Mouse (Mus musculus): Measurements from ENCODE around the gene Vav2.

Gene Vav2

GRCm38 (mm10) chr2:27408194-27408593, 18.6 kb downstream of the Vav2 start:
- no peak for DNase-seq

GRCm38 (mm10) chr2:27406928-27407327, 19.9 kb downstream of the Vav2 start:
- no peak for DNase-seq

- no peak for DNase-seq
Observed at GRCm38 (mm10) chr2:27405094-27405884, 21.5 kb downstream of the Vav2 start.

GRCm38 (mm10) chr2:27404375-27405093, 22.3 kb downstream of the Vav2 start:
- DNase-seq: no peak

- no peak for DNase-seq
Observed at GRCm38 (mm10) chr2:27401544-27401943, 25.3 kb downstream of the Vav2 start.

GRCm38 (mm10) chr2:27400083-27400482, 26.8 kb downstream of the Vav2 start:
- DNase-seq: no peak

- DNase-seq: no peak
Observed at GRCm38 (mm10) chr2:27396656-27397440, 30.0 kb downstream of the Vav2 start.

GRCm38 (mm10) chr2:27394158-27394832, 32.5 kb downstream of the Vav2 start:
- DNase-seq: no peak

- DNase-seq: no peak
Observed at GRCm38 (mm10) chr2:27392278-27392677, 34.6 kb downstream of the Vav2 start.

- no peak for DNase-seq
Observed at GRCm38 (mm10) chr2:27390775-27391174, 36.1 kb downstream of the Vav2 start.

- no peak for DNase-seq
Observed at GRCm38 (mm10) chr2:27390325-27390724, 36.5 kb downstream of the Vav2 start.

- DNase-seq: no peak
Observed at GRCm38 (mm10) chr2:27389272-27390162, 37.3 kb downstream of the Vav2 start.

GRCm38 (mm10) chr2:27387209-27387608, 39.6 kb downstream of the Vav2 start:
- DNase-seq: no peak

- DNase-seq: no peak
Observed at GRCm38 (mm10) chr2:27381698-27382097, 45.1 kb downstream of the Vav2 start.

- no peak for DNase-seq
Observed at GRCm38 (mm10) chr2:27381254-27381653, 45.6 kb downstream of the Vav2 start.

- no peak for DNase-seq
Observed at GRCm38 (mm10) chr2:27377876-27378275, 49.0 kb downstream of the Vav2 start.

GRCm38 (mm10) chr2:27377164-27377563, 49.7 kb downstream of the Vav2 start:
- no peak for DNase-seq

- DNase-seq: no peak
Observed at GRCm38 (mm10) chr2:27375141-27375540, 51.7 kb downstream of the Vav2 start.

- no peak for DNase-seq
Observed at GRCm38 (mm10) chr2:27373349-27373748, 53.5 kb downstream of the Vav2 start.

GRCm38 (mm10) chr2:27371450-27371849, 55.4 kb downstream of the Vav2 start:
- DNase-seq: no peak

GRCm38 (mm10) chr2:27368980-27369379, 57.9 kb downstream of the Vav2 start:
- DNase-seq: no peak

GRCm38 (mm10) chr2:27365296-27365695, 61.5 kb downstream of the Vav2 start:
- no peak for DNase-seq
